Mouse (Mus musculus): ENCODE measurements around the gene Sigirr. TPM values are rescaled to one million over a fixed set of nuclear protein-coding genes. Genes with fewer than 3 reads are reported as not detected.

The Sigirr gene
- polyA plus RNA-seq, 1 experiment from 2014 or later = 2.1 TPM

GRCm38 (mm10) chr7:141117636-141118035, 17.3 kb upstream of the Sigirr start, which contains the start of gene Ano9:
TSS of gene Ano9 (minus strand) at chr7:141117806.
- Histone ChIP-seq H3K36me3 (ENCODE audit: control insufficient read depth, insufficient read depth) (no peaks in the 10 kb centered on the region), H3K27ac (ENCODE audit: low read length) (no peak within 1 kb of the TSS), H3K9me3 (ENCODE audit: control insufficient read depth, low read length) (no peaks in the 10 kb centered on the region), H3K4me2 (ENCODE audit: low read length) (no peak within 1 kb of the TSS), H3K9ac (replicated peaks; ENCODE audit: low read depth, low read length) (no peak within 1 kb of the TSS), H3K4me1 (replicated peaks; ENCODE audit: control insufficient read depth, insufficient read depth, low read length) (no peaks in the 10 kb centered on the region), H3K27me3 (replicated peaks; ENCODE audit: control insufficient read depth, insufficient read depth, low read length) (peaks cover 3% of the 10 kb centered on the region; the same call in 1 of the 2 replicates), H3K4me3 (replicated peaks; ENCODE audit: low read length) (no peak within 1 kb of the TSS)
- ATAC-seq = no peak
- WGBS = 12% methylated on average over 9 of the region's 9 CpGs

DNA sequence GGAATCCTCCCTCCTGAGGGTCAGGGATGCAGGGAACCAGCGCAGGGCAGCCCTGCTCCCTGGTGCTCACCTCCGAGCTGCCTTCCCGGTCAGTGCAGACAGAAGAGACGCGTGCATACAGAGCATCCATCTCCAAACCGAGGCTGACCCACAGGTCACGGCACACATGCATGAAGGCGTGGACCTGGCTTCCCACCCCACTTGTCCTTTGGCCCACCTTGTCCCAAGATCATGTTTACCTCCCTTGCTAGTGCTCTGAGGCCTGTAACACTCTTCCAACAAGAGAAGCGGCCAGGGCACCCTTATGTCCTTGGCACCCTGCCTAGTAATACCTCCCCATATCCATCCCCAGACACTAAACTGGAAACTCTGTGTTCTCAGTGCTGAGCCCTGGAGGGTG, 15.5 kb upstream of the Sigirr start:
- no peak overlapping the region for H3K27ac ChIP-seq (ENCODE audit: low read length)
- no peak overlapping the region for H3K9ac ChIP-seq (replicated peaks; ENCODE audit: low read depth, low read length)
- no peaks in the 10 kb centered on the region for H3K9me3 ChIP-seq (ENCODE audit: control insufficient read depth, low read length)
- no peak overlapping the region for H3K4me3 ChIP-seq (replicated peaks; ENCODE audit: low read length)
- WGBS = 90% methylated on average over 9 of the region's 9 CpGs
- H3K4me2 ChIP-seq (ENCODE audit: low read length) = no peak overlapping the region
- no peaks in the 10 kb centered on the region for H3K4me1 ChIP-seq (replicated peaks; ENCODE audit: control insufficient read depth, insufficient read depth, low read length)
- no peaks in the 10 kb centered on the region for H3K36me3 ChIP-seq (ENCODE audit: control insufficient read depth, insufficient read depth)
- ATAC-seq = no peak
- H3K27me3 ChIP-seq (replicated peaks; ENCODE audit: control insufficient read depth, insufficient read depth, low read length) = peaks cover 3% of the 10 kb centered on the region; the same call in 1 of the 2 replicates

DNA sequence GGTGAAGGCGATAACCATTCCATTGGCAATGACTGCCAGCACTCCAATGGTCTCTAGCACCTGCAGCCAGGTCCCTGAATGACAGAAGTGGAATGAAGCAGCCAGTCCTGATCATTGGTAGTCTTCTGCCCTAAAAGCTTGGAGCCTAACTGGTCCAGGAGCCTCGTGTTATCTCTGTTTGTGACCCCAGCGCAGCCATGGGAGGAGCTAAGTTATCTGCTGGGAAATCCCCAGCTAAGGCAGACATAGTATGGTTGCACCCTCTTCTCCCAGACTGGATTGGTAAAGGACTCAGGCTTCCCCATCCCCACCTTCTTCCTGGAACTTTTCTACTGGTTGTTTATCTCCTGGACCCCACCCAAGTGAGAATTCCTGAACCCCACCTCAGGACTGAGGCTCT, 2.8 kb upstream of the Sigirr start:
- no peak overlapping the region for H3K4me3 ChIP-seq (replicated peaks; ENCODE audit: low read length)
- ATAC-seq = no peak
- H3K4me1 ChIP-seq (replicated peaks; ENCODE audit: control insufficient read depth, insufficient read depth, low read length) = peaks cover 8% of the 10 kb centered on the region
- no peak overlapping the region for H3K9ac ChIP-seq (replicated peaks; ENCODE audit: low read depth, low read length)
- WGBS = 77% methylated on average over 3 of the region's 3 CpGs
- H3K27ac ChIP-seq (ENCODE audit: low read length) = no peak overlapping the region
- H3K36me3 ChIP-seq (ENCODE audit: control insufficient read depth, insufficient read depth) = no peaks in the 10 kb centered on the region
- no peaks in the 10 kb centered on the region for H3K9me3 ChIP-seq (ENCODE audit: control insufficient read depth, low read length)
- H3K4me2 ChIP-seq (ENCODE audit: low read length) = no peak overlapping the region
- peaks cover 25% of the 10 kb centered on the region for H3K27me3 ChIP-seq (replicated peaks; ENCODE audit: control insufficient read depth, insufficient read depth, low read length)

GRCm38 (mm10) chr7:141097177-141097576, 3.2 kb downstream of the Sigirr start:
- no peak overlapping the region for H3K27ac ChIP-seq (ENCODE audit: low read length)
- H3K36me3 ChIP-seq (ENCODE audit: control insufficient read depth, insufficient read depth) = no peaks in the 10 kb centered on the region
- H3K4me1 ChIP-seq (replicated peaks; ENCODE audit: control insufficient read depth, insufficient read depth, low read length) = peaks cover 8% of the 10 kb centered on the region
- no peak overlapping the region for H3K9ac ChIP-seq (replicated peaks; ENCODE audit: low read depth, low read length)
- H3K4me2 ChIP-seq (ENCODE audit: low read length) = no peak overlapping the region
- H3K4me3 ChIP-seq (replicated peaks; ENCODE audit: low read length) = no peak overlapping the region
- no peaks in the 10 kb centered on the region for H3K9me3 ChIP-seq (ENCODE audit: control insufficient read depth, low read length)
- no peak for ATAC-seq
- H3K27me3 ChIP-seq (replicated peaks; ENCODE audit: control insufficient read depth, insufficient read depth, low read length) = peaks cover 30% of the 10 kb centered on the region
- WGBS = 85% methylated on average over 5 of the region's 5 CpGs

DNA sequence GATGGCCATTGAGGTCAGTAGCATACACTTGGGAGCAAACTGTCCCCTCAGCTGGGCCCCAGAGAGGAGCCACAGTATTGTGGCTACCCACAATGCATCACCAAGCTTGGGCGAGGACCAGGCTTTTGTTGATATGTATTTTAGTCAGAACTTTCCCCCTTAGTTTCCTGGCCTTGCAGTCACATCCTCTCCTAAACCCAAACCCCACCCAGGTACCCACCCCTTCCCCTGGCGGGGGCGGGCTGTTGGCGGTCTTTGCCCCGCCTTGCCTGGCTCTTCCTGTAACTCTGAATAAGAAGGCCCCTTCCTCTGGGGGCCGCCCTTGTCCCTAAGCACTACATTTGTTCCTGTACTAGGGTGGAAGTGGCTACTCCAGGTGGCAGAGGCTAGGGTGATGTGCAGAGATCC, 3.7 kb downstream of the Sigirr start:
- Histone ChIP-seq H3K4me3 (replicated peaks; ENCODE audit: low read length) (no peak overlapping the region), H3K27ac (ENCODE audit: low read length) (no peak overlapping the region), H3K36me3 (ENCODE audit: control insufficient read depth, insufficient read depth) (no peaks in the 10 kb centered on the region), H3K4me1 (replicated peaks; ENCODE audit: control insufficient read depth, insufficient read depth, low read length) (peaks cover 8% of the 10 kb centered on the region), H3K4me2 (ENCODE audit: low read length) (no peak overlapping the region), H3K27me3 (replicated peaks; ENCODE audit: control insufficient read depth, insufficient read depth, low read length) (peaks cover 30% of the 10 kb centered on the region), H3K9ac (replicated peaks; ENCODE audit: low read depth, low read length) (no peak overlapping the region), H3K9me3 (ENCODE audit: control insufficient read depth, low read length) (no peaks in the 10 kb centered on the region)
- WGBS = 33% methylated on average over 6 of the region's 6 CpGs
- ATAC-seq = no peak

DNA sequence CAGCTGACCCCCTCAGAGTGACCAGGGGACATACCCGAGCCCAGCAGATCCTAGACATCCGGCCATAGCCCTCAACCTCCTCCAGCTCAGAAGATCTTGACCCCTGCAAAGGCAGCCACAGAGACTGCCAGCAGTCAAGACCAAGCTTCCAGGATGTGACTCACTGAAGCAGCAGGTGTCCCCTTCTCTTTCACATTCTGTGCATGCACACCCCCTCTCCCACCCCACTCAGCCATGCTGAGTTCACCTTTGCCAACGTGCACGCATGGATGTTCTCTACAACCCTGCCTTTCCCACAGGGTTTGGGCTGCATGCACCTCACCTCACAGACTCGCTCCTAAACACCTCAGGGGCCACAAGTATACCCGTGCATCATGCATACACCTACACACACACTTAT, 4.4 kb downstream of the Sigirr start:
- Histone ChIP-seq H3K4me1 (replicated peaks; ENCODE audit: control insufficient read depth, insufficient read depth, low read length) (peaks cover 8% of the 10 kb centered on the region), H3K36me3 (ENCODE audit: control insufficient read depth, insufficient read depth) (no peaks in the 10 kb centered on the region), H3K9ac (replicated peaks; ENCODE audit: low read depth, low read length) (no peak overlapping the region), H3K9me3 (ENCODE audit: control insufficient read depth, low read length) (no peaks in the 10 kb centered on the region), H3K27ac (ENCODE audit: low read length) (no peak overlapping the region), H3K4me2 (ENCODE audit: low read length) (no peak overlapping the region), H3K4me3 (replicated peaks; ENCODE audit: low read length) (no peak overlapping the region), H3K27me3 (replicated peaks; ENCODE audit: control insufficient read depth, insufficient read depth, low read length) (peaks cover 27% of the 10 kb centered on the region)
- no peak for ATAC-seq
- WGBS = 77% methylated on average over 6 of the region's 6 CpGs

GRCm38 (mm10) chr7:141094487-141095205, 5.7 kb downstream of the Sigirr start:
- peaks cover under 1% of the 10 kb centered on the region for H3K4me1 ChIP-seq (replicated peaks; ENCODE audit: control insufficient read depth, insufficient read depth, low read length)
- H3K27ac ChIP-seq (ENCODE audit: low read length) = no peak overlapping the region
- peaks cover 16% of the 10 kb centered on the region for H3K27me3 ChIP-seq (replicated peaks; ENCODE audit: control insufficient read depth, insufficient read depth, low read length)
- 72% methylated on average over 12 of the region's 15 CpGs for WGBS
- no peak overlapping the region for H3K4me3 ChIP-seq (replicated peaks; ENCODE audit: low read length)
- no peaks in the 10 kb centered on the region for H3K36me3 ChIP-seq (ENCODE audit: control insufficient read depth, insufficient read depth)
- ATAC-seq = no peak
- no peak overlapping the region for H3K4me2 ChIP-seq (ENCODE audit: low read length)
- H3K9ac ChIP-seq (replicated peaks; ENCODE audit: low read depth, low read length) = no peak overlapping the region
- H3K9me3 ChIP-seq (ENCODE audit: control insufficient read depth, low read length) = no peaks in the 10 kb centered on the region

GRCm38 (mm10) chr7:141093950-141094349, 6.4 kb downstream of the Sigirr start:
- no peak overlapping the region for H3K4me3 ChIP-seq (replicated peaks; ENCODE audit: low read length)
- no peak overlapping the region for H3K4me2 ChIP-seq (ENCODE audit: low read length)
- no peak overlapping the region for H3K9ac ChIP-seq (replicated peaks; ENCODE audit: low read depth, low read length)
- no peak for ATAC-seq
- WGBS = 91% methylated on average over 6 of the region's 6 CpGs
- H3K27me3 ChIP-seq (replicated peaks; ENCODE audit: control insufficient read depth, insufficient read depth, low read length) = peaks cover 13% of the 10 kb centered on the region
- H3K9me3 ChIP-seq (ENCODE audit: control insufficient read depth, low read length) = no peaks in the 10 kb centered on the region
- no peaks in the 10 kb centered on the region; the same call in 1 of the 2 replicates for H3K4me1 ChIP-seq (replicated peaks; ENCODE audit: control insufficient read depth, insufficient read depth, low read length)
- H3K27ac ChIP-seq (ENCODE audit: low read length) = no peak overlapping the region
- no peaks in the 10 kb centered on the region for H3K36me3 ChIP-seq (ENCODE audit: control insufficient read depth, insufficient read depth)

GRCm38 (mm10) chr7:141092051-141092735, 8.2 kb downstream of the Sigirr start:
- peak overlapping the region; percentile 45 for H3K4me2 ChIP-seq (ENCODE audit: low read length)
- no peak overlapping the region for H3K27ac ChIP-seq (ENCODE audit: low read length)
- H3K36me3 ChIP-seq (ENCODE audit: control insufficient read depth, insufficient read depth) = no peaks in the 10 kb centered on the region
- H3K27me3 ChIP-seq (replicated peaks; ENCODE audit: control insufficient read depth, insufficient read depth, low read length) = peaks cover 11% of the 10 kb centered on the region
- H3K4me1 ChIP-seq (replicated peaks; ENCODE audit: control insufficient read depth, insufficient read depth, low read length) = no peaks in the 10 kb centered on the region; the same call in 1 of the 2 replicates
- peak overlapping the region; percentile 16; the same call in 1 of the 2 replicates for H3K4me3 ChIP-seq (replicated peaks; ENCODE audit: low read length)
- 6% methylated on average over 37 of the region's 37 CpGs for WGBS
- 0 out of 2 replicates have a peak overlapping the region, but pooled peaks have one; percentile 12 for H3K9ac ChIP-seq (replicated peaks; ENCODE audit: low read depth, low read length)
- ATAC-seq = peak; percentile 90
- no peaks in the 10 kb centered on the region for H3K9me3 ChIP-seq (ENCODE audit: control insufficient read depth, low read length)

Data from forebrain, embryonic 16.5 days (tissue).